Mouse (Mus musculus) layer of hippocampus, postnatal 25 days (tissue): ENCODE data around the gene Ucn2. TPM values are rescaled to one million over a fixed set of nuclear protein-coding genes. Genes with fewer than 3 reads are reported as not detected.

Experiments used
- DNase-seq, 2 experiments: peaks; one replicate each; pipeline ENCODE4 v3.0.0; 2022; ENCODE audit warnings: mixed read lengths in 2 of 2, low spot score in 1 of 2; ENCODE audit errors: extremely low spot score in 1 of 2
- microRNA-seq, 2 experiments: library from miRNA; unstranded; fragments of <30 nt; microRNA quantifications; one replicate each; pipeline ENCODE4 v1.2.0; 2021
- total RNA-seq, 2 experiments: library from RNA; stranded (reverse); gene quantifications; 2 replicates each; pipeline ENCODE4 v1.2.3; 2021

Gene Ucn2
- total RNA-seq, 2 experiments from 2014 or later: not detected

- no peak for DNase-seq
Observed at GRCm38 (mm10) chr9:109028421-109028820, 42.6 kb downstream of the Ucn2 start.

GRCm38 (mm10) chr9:109028919-109029318, 43.1 kb downstream of the Ucn2 start:
- no peak for DNase-seq

- no peak for DNase-seq
Observed at GRCm38 (mm10) chr9:109030312-109030711, 44.5 kb downstream of the Ucn2 start.

- no peak for DNase-seq
Observed at GRCm38 (mm10) chr9:109031001-109031400, 45.2 kb downstream of the Ucn2 start.

- no peak for DNase-seq
Observed at GRCm38 (mm10) chr9:109031686-109032085, 45.9 kb downstream of the Ucn2 start.

GRCm38 (mm10) chr9:109032435-109032834, 46.6 kb downstream of the Ucn2 start:
- DNase-seq: no peak

Small RNA genes within 50 kb of the gene (microRNA-seq; reads per million reads assigned to microRNA genes)
- gene Mir711: 0 reads per million in 2 experiments

Other genes with a start within 250 kb of the Ucn2 start
- gene Ip6k2, start 202.2 kb upstream of the Ucn2 start, total RNA-seq: 100 to 1,000 TPM; 203 to 244 TPM
- gene Nckipsd, start 177.6 kb upstream of the Ucn2 start, total RNA-seq: 10 to 100 TPM; 64.9 to 68.1 TPM
- gene Celsr3, start 159.7 kb upstream of the Ucn2 start, total RNA-seq: 10 to 100 TPM; 42.5 to 66.0 TPM
- gene Slc26a6, start 132.7 kb upstream of the Ucn2 start, total RNA-seq: 10 to 100 TPM; 21.4 to 21.5 TPM
- gene Tmem89, start 71.4 kb upstream of the Ucn2 start, total RNA-seq: under 1 TPM in 1 of 2 experiments, not detected in 1; 0.85 TPM
- 100 to 1,000 TPM; 353 to 403 TPM for gene Uqcrc1, start 49.4 kb upstream of the Ucn2 start, total RNA-seq
- gene Col7a1, start 32.4 kb upstream of the Ucn2 start, total RNA-seq: 1 to 10 TPM; 2.0 to 3.0 TPM
- gene Pfkfb4, start 5.8 kb downstream of the Ucn2 start, total RNA-seq: 10 to 100 TPM in 1 of 2 experiments, 1 to 10 TPM in 1; 10.0 to 10.9 TPM
- 10 to 100 TPM; 49.3 to 52.1 TPM for gene Shisa5, start 52.6 kb downstream of the Ucn2 start, total RNA-seq
- 10 to 100 TPM; 13.1 to 14.2 TPM for gene Trex1, start 73.7 kb downstream of the Ucn2 start, total RNA-seq
- gene Atrip, start 88.1 kb downstream of the Ucn2 start, total RNA-seq: 10 to 100 TPM; 21.7 to 25.7 TPM
- 1 to 10 TPM; 8.1 to 8.4 TPM for gene Ccdc51, start 96.5 kb downstream of the Ucn2 start, total RNA-seq
- 100 to 1,000 TPM; 311 to 321 TPM for gene Tma7, start 96.6 kb downstream of the Ucn2 start, total RNA-seq
- 10 to 100 TPM; 83.2 to 98.9 TPM for gene Plxnb1, start 109.4 kb downstream of the Ucn2 start, total RNA-seq
- not detected for gene Fbxw21, start 176.0 kb downstream of the Ucn2 start, total RNA-seq
- gene Fbxw13, start 210.0 kb downstream of the Ucn2 start, total RNA-seq: not detected
- gene Fbxw20, start 248.7 kb downstream of the Ucn2 start, total RNA-seq: not detected